Mouse (Mus musculus) urinary bladder, postnatal 10 days (tissue): ENCODE data around the gene Gm10964.

Experiments used
- DNase-seq: peaks from one replicate; pipeline ENCODE4 v3.0.0; 2022; ENCODE audit warnings: low spot score

Gm10964 gene

GRCm38 (mm10) chr3:103739329-103739728, at the start of gene Gm10964:
TSS of gene Gm10964 (plus strand) at chr3:103739366.
- DNase-seq: no peak

- DNase-seq: no peak
These were observed 48.7 kb upstream of the Gm10964 start for GRCm38 (mm10) chr3:103690506-103690905.

GRCm38 (mm10) chr3:103695556-103695955, 43.6 kb upstream of the Gm10964 start:
- no peak for DNase-seq

GRCm38 (mm10) chr3:103696388-103696925, 42.7 kb upstream of the Gm10964 start:
- DNase-seq: no peak

- DNase-seq: no peak
These were observed 34.5 kb upstream of the Gm10964 start for GRCm38 (mm10) chr3:103704661-103705060.

- no peak for DNase-seq
These were observed 33.7 kb upstream of the Gm10964 start for GRCm38 (mm10) chr3:103705426-103705825.

GRCm38 (mm10) chr3:103709470-103710040, 29.6 kb upstream of the Gm10964 start:
- no peak for DNase-seq

- no peak for DNase-seq
These were observed 27.0 kb upstream of the Gm10964 start for GRCm38 (mm10) chr3:103712196-103712595.

- DNase-seq: no peak
These were observed 24.8 kb upstream of the Gm10964 start for GRCm38 (mm10) chr3:103714236-103714875.

GRCm38 (mm10) chr3:103714942-103715341, 24.2 kb upstream of the Gm10964 start:
- DNase-seq: no peak

- no peak for DNase-seq
These were observed 23.1 kb upstream of the Gm10964 start for GRCm38 (mm10) chr3:103715762-103716693.

- DNase-seq: no peak
These were observed 22.1 kb upstream of the Gm10964 start for GRCm38 (mm10) chr3:103716774-103717760.

- DNase-seq: no peak
These were observed 20.4 kb upstream of the Gm10964 start for GRCm38 (mm10) chr3:103718728-103719127.

- no peak for DNase-seq
These were observed 15.0 kb upstream of the Gm10964 start for GRCm38 (mm10) chr3:103724137-103724536.

- no peak for DNase-seq
These were observed 12.5 kb upstream of the Gm10964 start for GRCm38 (mm10) chr3:103726642-103727041.

GRCm38 (mm10) chr3:103727813-103728326, 11.3 kb upstream of the Gm10964 start:
- no peak for DNase-seq

GRCm38 (mm10) chr3:103729850-103730249, 9.3 kb upstream of the Gm10964 start:
- DNase-seq: no peak

- no peak for DNase-seq
These were observed 7.0 kb upstream of the Gm10964 start for GRCm38 (mm10) chr3:103732116-103732515.

GRCm38 (mm10) chr3:103733176-103733575, 6.0 kb upstream of the Gm10964 start:
- no peak for DNase-seq

- DNase-seq: no peak
These were observed 5.1 kb upstream of the Gm10964 start for GRCm38 (mm10) chr3:103733799-103734695.
